Mouse (Mus musculus) spleen, embryonic (tissue): ENCODE data around the gene Ube2e2.
"Not testable (repeated sequence)": the region's sequence is repeated elsewhere in the genome, so short reads cannot be mapped to it uniquely, and the experiment has no call there.

Source experiments
- CTCF ChIA-PET: fragments of 350-600 bp; sonication (Branson Sonifier 250); formaldehyde crosslinking; loops from one replicate; lab custom pipeline; 2022; lab: Charles Lee

Gene Ube2e2

DNA sequence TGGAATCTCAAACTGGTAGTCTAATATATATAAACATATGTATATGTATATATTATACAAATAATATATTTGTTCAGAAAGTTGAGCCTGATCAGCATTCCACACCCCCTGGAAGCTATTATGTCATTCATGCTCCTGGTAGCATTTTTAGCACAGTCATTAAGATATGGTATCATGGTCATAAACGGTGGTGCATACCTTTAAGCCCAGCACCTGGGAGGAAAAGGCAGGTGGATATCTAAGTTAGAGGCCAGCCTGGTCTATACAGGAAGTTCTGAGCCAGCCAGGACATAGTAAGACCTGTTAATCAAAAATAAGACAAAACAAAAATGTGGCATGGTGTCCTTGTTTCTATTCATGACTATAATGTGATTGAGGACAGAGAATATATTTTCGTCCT is 140.1 kb downstream of the Ube2e2 start:
- CTCF ChIA-PET: no interaction called here

DNA sequence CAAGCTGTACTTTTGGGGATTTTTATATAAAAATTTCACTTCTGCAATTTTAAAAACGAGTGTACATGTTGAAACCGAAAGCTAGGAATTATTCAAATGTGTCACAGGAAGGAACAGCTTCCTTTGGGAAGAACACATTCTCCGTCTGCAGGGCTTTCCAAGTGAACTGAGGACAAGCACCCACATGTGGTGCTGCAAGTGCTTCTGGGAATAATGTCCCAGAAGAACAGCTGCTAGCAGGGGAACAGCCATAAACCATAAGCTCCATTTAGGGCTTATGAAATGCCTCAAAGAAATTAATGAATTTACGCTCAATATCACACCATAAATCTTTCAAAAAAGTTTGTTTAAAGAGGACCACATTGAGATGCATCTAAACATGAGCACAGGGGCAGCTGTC is 162.9 kb downstream of the Ube2e2 start:
- CTCF ChIA-PET: no interaction called here

DNA sequence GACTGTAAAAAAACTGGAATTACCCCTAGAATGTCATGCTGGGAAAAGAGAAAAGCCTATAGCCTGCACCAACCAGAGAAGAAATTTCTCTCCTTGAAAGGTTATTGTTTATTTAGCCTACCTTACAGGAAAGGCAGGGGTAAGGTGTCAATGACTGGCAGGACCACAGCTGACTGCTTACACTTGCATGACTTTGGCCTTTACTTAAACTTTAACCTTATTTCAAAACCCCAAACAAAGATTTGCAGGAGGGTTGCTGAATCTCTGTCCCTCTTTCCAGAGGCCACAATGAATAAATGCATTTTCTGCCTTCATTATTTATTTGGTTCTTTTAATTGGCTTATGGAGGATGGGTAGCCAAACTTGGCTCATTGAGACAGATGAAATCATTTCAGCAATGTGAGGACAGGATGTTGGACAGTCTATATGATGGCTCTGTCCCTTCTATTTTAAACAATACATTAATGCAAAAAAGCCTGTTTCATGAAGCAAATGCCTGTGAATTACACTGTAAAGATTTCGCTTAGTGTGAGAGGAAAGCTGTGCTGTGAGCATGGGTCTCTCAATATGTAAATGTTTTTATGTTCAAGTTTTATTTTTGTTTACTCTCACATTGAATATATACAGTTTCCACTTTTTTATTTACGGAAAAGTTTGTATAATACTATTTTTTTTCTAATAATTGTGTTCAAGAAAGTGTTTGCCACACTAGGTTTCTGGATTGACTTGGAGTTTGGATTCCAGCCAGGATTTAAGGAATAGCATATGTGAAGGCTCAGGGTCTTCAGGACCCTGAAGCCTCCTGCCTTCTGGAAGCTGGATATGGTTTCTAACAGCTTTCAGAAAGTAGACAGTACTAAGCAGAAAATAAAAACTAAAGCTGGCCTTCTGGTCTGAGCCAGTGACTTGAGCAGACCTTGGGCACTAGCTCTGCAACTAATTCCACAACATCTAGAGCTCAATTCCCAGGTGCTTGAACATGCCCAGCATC is 173.2 kb downstream of the Ube2e2 start:
- CTCF ChIA-PET: no interaction called here

- CTCF ChIA-PET: no interaction called here
These were observed 177.1 kb downstream of the Ube2e2 start for GRCm38 (mm10) chr14:18716970-18717369.

- CTCF ChIA-PET: no interaction called here
These were observed 178.5 kb downstream of the Ube2e2 start for GRCm38 (mm10) chr14:18715529-18715928.

- CTCF ChIA-PET: no interaction called here
These were observed 196.3 kb downstream of the Ube2e2 start for GRCm38 (mm10) chr14:18697662-18698225.

GRCm38 (mm10) chr14:18696418-18696817 is 197.6 kb downstream of the Ube2e2 start:
- CTCF ChIA-PET: not testable (repeated sequence)

GRCm38 (mm10) chr14:18678121-18678836 is 215.8 kb downstream of the Ube2e2 start:
- CTCF ChIA-PET: no interaction called here

GRCm38 (mm10) chr14:18670712-18671111 is 223.4 kb downstream of the Ube2e2 start:
- CTCF ChIA-PET: no interaction called here

GRCm38 (mm10) chr14:18669301-18669935 is 224.6 kb downstream of the Ube2e2 start:
- CTCF ChIA-PET: no interaction called here

- CTCF ChIA-PET: not testable (repeated sequence)
These were observed 225.8 kb downstream of the Ube2e2 start for GRCm38 (mm10) chr14:18668309-18668708.

DNA sequence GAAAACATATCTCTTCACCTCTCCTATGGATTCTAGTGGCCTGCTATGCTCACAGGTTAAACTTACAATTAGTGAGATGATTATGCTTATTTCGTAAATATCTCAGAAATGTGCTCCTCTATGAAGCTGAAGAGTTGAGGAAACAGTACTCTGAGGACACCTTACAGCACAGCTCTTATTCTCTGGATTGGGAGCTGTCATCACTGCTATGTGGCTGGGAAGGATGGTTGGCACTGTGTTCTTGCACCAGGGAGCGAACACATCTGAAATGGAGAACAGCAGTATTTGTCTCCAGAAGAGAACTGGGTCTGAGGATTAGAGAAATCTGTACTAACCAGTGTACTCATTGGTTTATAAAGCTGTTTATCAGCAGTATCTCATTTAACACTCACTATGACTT is 226.3 kb downstream of the Ube2e2 start:
- CTCF ChIA-PET: no interaction called here

- CTCF ChIA-PET: no interaction called here
These were observed 227.8 kb downstream of the Ube2e2 start for GRCm38 (mm10) chr14:18666251-18666650.

DNA sequence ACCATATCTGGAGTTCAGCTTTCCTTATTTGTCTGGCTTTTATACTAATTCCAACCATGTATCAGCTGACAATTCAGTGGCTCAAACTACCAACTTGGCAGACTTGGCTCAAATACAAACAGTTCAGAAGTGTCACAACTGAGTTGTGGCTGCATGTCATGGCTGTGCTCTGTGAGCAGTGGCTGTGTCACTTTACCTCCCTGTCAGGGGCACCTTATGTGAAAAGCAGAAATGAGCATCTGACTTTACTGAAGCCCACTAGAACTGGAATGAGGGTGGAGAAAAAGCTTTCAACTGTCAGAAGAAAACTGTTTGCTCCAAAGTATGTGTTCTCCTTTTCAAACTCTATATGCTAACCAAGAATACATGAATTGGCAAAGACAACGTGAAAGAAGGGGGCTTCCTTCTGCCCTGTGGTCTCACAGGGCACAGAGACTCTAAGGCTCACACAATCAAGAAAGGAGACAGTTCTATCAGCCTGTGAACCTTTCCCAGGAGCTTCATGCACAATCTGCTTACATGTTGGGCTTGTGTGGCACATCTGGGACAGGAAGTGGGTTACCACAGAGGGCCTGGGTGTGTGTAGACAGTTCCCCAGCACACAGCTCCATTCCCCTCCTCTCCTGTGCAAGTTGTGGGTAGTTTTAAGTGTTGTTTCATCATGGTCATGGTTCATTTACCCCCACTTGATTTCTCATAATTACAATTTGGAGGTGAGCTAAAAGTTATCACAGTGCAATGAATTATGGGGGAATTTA is 228.6 kb downstream of the Ube2e2 start:
- CTCF ChIA-PET: no interaction called here

DNA sequence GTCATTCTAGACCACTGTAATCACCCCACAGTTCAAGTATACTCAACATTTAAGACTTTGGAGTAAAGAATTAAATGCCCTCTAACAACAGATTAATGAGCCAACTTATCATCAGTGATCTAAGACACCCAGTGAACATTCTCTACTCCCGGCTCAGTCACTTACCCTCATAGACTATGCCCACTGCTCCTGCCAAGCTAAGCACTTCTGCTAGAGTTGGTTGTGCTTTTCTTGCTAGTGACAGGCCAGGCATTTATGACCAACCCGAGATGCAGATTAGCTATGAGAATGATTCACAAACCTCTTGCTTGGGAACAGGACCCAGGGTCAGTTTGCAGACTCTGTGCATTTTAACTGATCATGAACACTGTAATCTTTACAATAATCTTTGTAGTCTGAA is 230.4 kb downstream of the Ube2e2 start:
- CTCF ChIA-PET: no interaction called here

DNA sequence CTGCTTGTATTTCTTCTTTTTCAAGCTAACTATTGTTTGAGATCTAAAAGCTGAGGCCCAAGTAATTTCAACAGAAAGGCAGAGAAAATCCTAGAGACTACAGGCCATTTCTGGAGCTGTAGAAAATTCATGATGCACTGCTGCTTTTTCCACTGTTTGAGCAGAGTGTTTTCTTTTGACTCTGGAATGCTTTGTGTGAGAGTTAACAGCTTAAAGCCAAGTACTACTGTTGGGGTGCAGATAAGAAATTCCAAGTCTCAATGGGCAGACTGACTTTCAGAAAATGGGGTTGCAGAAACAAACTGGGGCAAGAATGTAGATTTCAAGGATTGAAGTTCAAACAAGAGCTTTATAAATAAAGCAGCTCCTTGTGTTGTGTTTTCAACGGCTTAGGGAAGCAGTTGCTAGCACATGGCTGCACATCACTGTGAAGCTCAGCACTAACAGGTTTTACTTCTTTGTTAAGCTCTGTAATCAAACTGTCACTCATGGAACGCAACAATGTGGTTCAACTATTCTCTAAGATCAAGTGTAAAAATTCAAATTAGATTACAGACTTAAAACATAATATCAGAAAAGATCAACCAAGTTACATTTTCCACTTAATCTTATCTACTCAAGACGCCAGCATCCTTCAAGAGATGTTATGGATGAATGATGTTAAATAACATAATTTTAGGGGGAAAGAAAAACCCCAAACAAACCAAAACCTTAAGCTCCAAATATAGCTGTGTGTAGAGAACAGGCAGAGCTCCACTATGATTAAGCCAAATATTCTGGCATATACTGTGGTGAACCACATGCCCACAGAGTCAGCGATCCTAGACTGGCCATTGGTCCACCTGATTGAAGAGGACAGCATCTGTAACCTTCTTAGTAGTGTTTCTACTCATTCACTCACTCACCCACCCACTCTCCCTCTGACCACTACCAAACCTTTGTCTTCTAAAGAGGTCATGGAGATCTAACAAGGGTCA is 236.0 kb downstream of the Ube2e2 start:
- CTCF ChIA-PET: no interaction called here

GRCm38 (mm10) chr14:18649123-18649675 is 244.9 kb downstream of the Ube2e2 start:
- CTCF ChIA-PET: no interaction called here

GRCm38 (mm10) chr14:18641656-18642055 is 252.4 kb downstream of the Ube2e2 start:
- CTCF ChIA-PET: no interaction called here

DNA sequence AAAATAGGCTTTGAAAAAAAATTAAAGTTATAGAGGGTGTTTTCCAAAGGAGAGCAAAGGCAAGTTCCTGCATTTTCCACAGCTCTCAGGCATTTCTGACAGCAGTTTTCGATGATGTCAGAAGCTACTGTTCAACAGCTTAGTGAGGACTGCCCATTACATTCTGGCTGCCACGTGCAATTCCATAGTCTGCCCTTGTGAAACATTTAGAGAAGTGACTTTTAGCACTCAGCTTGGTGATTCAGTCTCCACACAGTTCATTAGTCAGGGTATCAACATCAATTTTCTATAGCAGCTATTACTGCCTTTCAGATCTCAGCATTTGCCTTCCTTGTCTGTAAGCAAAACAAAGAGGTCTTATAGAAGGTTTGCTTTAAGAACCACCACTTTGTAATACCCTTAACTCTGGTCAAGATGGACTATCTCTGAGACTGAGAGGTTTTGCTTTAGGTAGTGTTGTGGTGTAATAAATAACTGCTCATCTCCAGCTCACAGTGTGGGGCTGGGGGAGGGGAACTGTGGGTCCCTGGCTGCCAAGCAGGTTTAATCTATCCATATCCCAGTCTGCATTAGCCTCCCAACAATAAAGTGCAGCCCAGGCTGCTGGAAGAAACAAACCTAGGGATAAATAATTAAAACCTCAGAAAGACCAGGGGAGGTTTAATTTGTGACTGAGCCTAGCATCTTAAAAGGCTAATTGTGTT is 255.2 kb downstream of the Ube2e2 start:
- CTCF ChIA-PET: no interaction called here
